Mouse (Mus musculus): ENCODE results near the gene Helt. TPM values are rescaled to one million over a fixed set of nuclear protein-coding genes. Genes with fewer than 3 reads are reported as not detected.

Helt gene
- total RNA-seq, 1 experiment from 2014 or later, result not detected

- ATAC-seq (replicated peaks in 1 of 2; ENCODE audit: insufficient read depth in 1 of 2, low FRiP score in 2 of 2, low TSS enrichment in 1 of 2, low read depth in 1 of 2, poor library complexity in 2 of 2, severe bottlenecking in 2 of 2), result no peak
These were observed 36.4 kb downstream of the Helt start for GRCm38 (mm10) chr8:46257921-46258682.

- ATAC-seq (replicated peaks in 1 of 2; ENCODE audit: insufficient read depth in 1 of 2, low FRiP score in 2 of 2, low TSS enrichment in 1 of 2, low read depth in 1 of 2, poor library complexity in 2 of 2, severe bottlenecking in 2 of 2), result no peak
These were observed 42.0 kb downstream of the Helt start for GRCm38 (mm10) chr8:46252456-46252855.

GRCm38 (mm10) chr8:46251561-46251960, 42.9 kb downstream of the Helt start:
- no peak for ATAC-seq (replicated peaks in 1 of 2; ENCODE audit: insufficient read depth in 1 of 2, low FRiP score in 2 of 2, low TSS enrichment in 1 of 2, low read depth in 1 of 2, poor library complexity in 2 of 2, severe bottlenecking in 2 of 2)

GRCm38 (mm10) chr8:46246346-46246745, 48.1 kb downstream of the Helt start:
- ATAC-seq (replicated peaks in 1 of 2; ENCODE audit: insufficient read depth in 1 of 2, low FRiP score in 2 of 2, low TSS enrichment in 1 of 2, low read depth in 1 of 2, poor library complexity in 2 of 2, severe bottlenecking in 2 of 2), result no peak

GRCm38 (mm10) chr8:46242946-46243345, 51.5 kb downstream of the Helt start:
- ATAC-seq (replicated peaks in 1 of 2; ENCODE audit: insufficient read depth in 1 of 2, low FRiP score in 2 of 2, low TSS enrichment in 1 of 2, low read depth in 1 of 2, poor library complexity in 2 of 2, severe bottlenecking in 2 of 2), result no peak

Other genes starting within 250 kb of the Helt start
- 51.7 and 54.8 TPM in 2 replicates for gene Cfap97, start 142.9 kb downstream of the Helt start, total RNA-seq (2017)
- gene Snx25, start 142.5 kb downstream of the Helt start, total RNA-seq (2017), result 12.3 and 17.5 TPM in 2 replicates
- gene Slc25a4, start 83.4 kb downstream of the Helt start, total RNA-seq (2017), result 184 and 193 TPM in 2 replicates
- 39.6 and 65.2 TPM in 2 replicates for gene Acsl1, start 176.4 kb upstream of the Helt start, total RNA-seq (2017)